Mouse (Mus musculus) CH12.LX (cell line): Measurements from ENCODE around the gene Gm11555. TPM values are rescaled to one million over a fixed set of nuclear protein-coding genes. Genes with fewer than 3 reads are reported as not detected.

Source experiments
- DNase-seq: peaks from one replicate; pipeline ENCODE4 v3.0.0-alpha.2; 2013; ENCODE audit errors: extremely low read depth
- H3K27ac ChIP-seq: 2 replicates; pipeline ENCODE4 v1.5.1; 2012; ENCODE audit warnings: low read depth, mild to moderate bottlenecking, control low read depth, moderate library complexity; ENCODE audit not compliant: insufficient read depth
- H3K27me3 ChIP-seq: replicated peaks from 2 replicates; pipeline ENCODE3; 2012; ENCODE audit warnings: inconsistent platforms
- H3K36me3 ChIP-seq, 2 experiments: replicated peaks in 1 of 2; 2 replicates each; pipeline versions ENCODE3 to v1.6.1; 2012; ENCODE audit warnings: inconsistent platforms in 1 of 2, low read length in 1 of 2, mild to moderate bottlenecking in 1 of 2, mixed read lengths in 1 of 2, moderate library complexity in 1 of 2; ENCODE audit not compliant: control insufficient read depth in 1 of 2, insufficient read depth in 1 of 2
- H3K4me1 ChIP-seq, 2 experiments: 2 replicates each; pipeline ENCODE4 v1.6.1; 2012; ENCODE audit warnings: inconsistent platforms in 1 of 2, moderate library complexity in 1 of 2; ENCODE audit not compliant: insufficient read depth in 2 of 2, control insufficient read depth in 1 of 2
- H3K4me2 ChIP-seq: 2 replicates; pipeline ENCODE4 v1.6.1; 2012; ENCODE audit warnings: low read depth, mild to moderate bottlenecking, control low read depth; ENCODE audit not compliant: poor library complexity, insufficient read depth, severe bottlenecking
- H3K4me3 ChIP-seq, 3 experiments: fragments of 150-350 bp in 1 of 3; sonication (generic) in 1 of 3; replicated peaks in 1 of 3; 2 replicates each; pipeline versions ENCODE3 to v1.5.1; 2011 to 2012; ENCODE audit warnings: low read depth in 2 of 3, low read length in 2 of 3, mild to moderate bottlenecking in 2 of 3, moderate library complexity in 2 of 3, control low read depth in 1 of 3, improper control_type of control experiment in 1 of 3, inconsistent platforms in 1 of 3, mixed read lengths in 1 of 3; ENCODE audit not compliant: poor library complexity in 1 of 3
- H3K79me2 ChIP-seq: replicated peaks from 2 replicates; pipeline ENCODE4 v1.6.1; 2012; ENCODE audit warnings: mild to moderate bottlenecking, moderate library complexity; ENCODE audit not compliant: control insufficient read depth, poor library complexity, insufficient read depth, severe bottlenecking; ENCODE audit errors: extremely low read depth
- H3K9ac ChIP-seq: 2 replicates; pipeline ENCODE4 v1.6.1; 2012; ENCODE audit warnings: low read depth, mild to moderate bottlenecking, control low read depth, moderate library complexity; ENCODE audit not compliant: insufficient read depth
- H3K9me3 ChIP-seq: replicated peaks from 2 replicates; pipeline ENCODE3; 2012; ENCODE audit warnings: low read length, inconsistent platforms, mixed read lengths
- BHLHE40 ChIP-seq: IDR thresholded peaks from 2 replicates; pipeline ENCODE4 v1.6.1; 2011; ENCODE audit warnings: mild to moderate bottlenecking, low read depth, low read length, improper control_type of control experiment
- CHD2 ChIP-seq: IDR thresholded peaks from 2 replicates; pipeline ENCODE4 v1.6.1; 2011; ENCODE audit warnings: low read length, improper control_type of control experiment
- CTCF ChIP-seq, 2 experiments: IDR thresholded peaks in 1 of 2; conservative IDR thresholded peaks in 1 of 2; 2 replicates each; pipeline ENCODE4 v1.5.1; 2011 to 2012; ENCODE audit warnings: low read depth in 2 of 2, low read length in 2 of 2, improper control_type of control experiment in 1 of 2, inconsistent platforms in 1 of 2, mild to moderate bottlenecking in 1 of 2, moderate library complexity in 1 of 2
- E2F4 ChIP-seq: IDR thresholded peaks from 2 replicates; pipeline ENCODE4 v1.6.1; 2011; ENCODE audit warnings: low read depth, low read length, improper control_type of control experiment; ENCODE audit not compliant: insufficient replicate concordance
- ETS1 ChIP-seq: conservative IDR thresholded peaks from 2 replicates; pipeline ENCODE4 v1.6.1; 2012; ENCODE audit warnings: low read depth, mild to moderate bottlenecking, inconsistent platforms, low read length, improper control_type of control experiment, moderate library complexity
- GABPA ChIP-seq: IDR thresholded peaks from 2 replicates; pipeline ENCODE4 v1.6.1; 2012; ENCODE audit warnings: low read depth, low read length, improper control_type of control experiment, inconsistent platforms; ENCODE audit not compliant: insufficient replicate concordance
- HCFC1 ChIP-seq: IDR thresholded peaks from 2 replicates; pipeline ENCODE4 v1.6.1; 2012; ENCODE audit warnings: low read depth, mild to moderate bottlenecking, inconsistent platforms, low read length, improper control_type of control experiment
- IRF4 ChIP-seq: IDR thresholded peaks from 2 replicates; pipeline ENCODE4 v1.6.1; 2014; ENCODE audit warnings: low read depth, mild to moderate bottlenecking, inconsistent platforms, low read length, improper control_type of control experiment
- JUN ChIP-seq: IDR thresholded peaks from 2 replicates; pipeline ENCODE4 v1.6.1; 2011; ENCODE audit warnings: low read depth, mild to moderate bottlenecking, low read length, improper control_type of control experiment, moderate library complexity; ENCODE audit not compliant: insufficient read depth
- JUND ChIP-seq: conservative IDR thresholded peaks from 2 replicates; pipeline ENCODE4 v1.6.1; 2011; ENCODE audit warnings: low read depth, low read length, improper control_type of control experiment
- MAX ChIP-seq: IDR thresholded peaks from 2 replicates; pipeline ENCODE4 v1.6.1; 2011; ENCODE audit warnings: low read length, improper control_type of control experiment
- MAZ ChIP-seq: IDR thresholded peaks from 2 replicates; pipeline ENCODE4 v1.6.1; 2012; ENCODE audit warnings: low read depth, mild to moderate bottlenecking, inconsistent platforms, low read length, improper control_type of control experiment, moderate library complexity
- MYC ChIP-seq: IDR thresholded peaks from 2 replicates; pipeline ENCODE4 v1.6.1; 2011; ENCODE audit warnings: low read depth, mild to moderate bottlenecking, improper control_type of control experiment, low read length
- NELFE ChIP-seq: IDR thresholded peaks from 2 replicates; pipeline ENCODE4 v1.6.1; 2011; ENCODE audit warnings: low read depth, low read length, improper control_type of control experiment
- NRF1 ChIP-seq: IDR thresholded peaks from 2 replicates; pipeline ENCODE4 v1.6.1; 2014; ENCODE audit warnings: low read depth, mild to moderate bottlenecking, inconsistent platforms, low read length, improper control_type of control experiment, moderate library complexity
- PAX5 ChIP-seq: IDR thresholded peaks from 2 replicates; pipeline ENCODE4 v1.6.1; 2012; ENCODE audit warnings: low read length, inconsistent platforms, mixed read lengths
- POLR2A ChIP-seq: IDR thresholded peaks from 2 replicates; pipeline ENCODE4 v1.6.1; 2011; ENCODE audit warnings: low read depth, mild to moderate bottlenecking, improper control_type of control experiment, low read length
- POLR2AphosphoS2 ChIP-seq: IDR thresholded peaks from 2 replicates; pipeline ENCODE4 v1.6.1; 2011; ENCODE audit warnings: low read depth, low read length, improper control_type of control experiment
- RAD21 ChIP-seq: IDR thresholded peaks from 2 replicates; pipeline ENCODE4 v1.6.1; 2011; ENCODE audit warnings: low read depth, mild to moderate bottlenecking, low read length, improper control_type of control experiment, moderate library complexity
- RCOR1 ChIP-seq: conservative IDR thresholded peaks from 2 replicates; pipeline ENCODE4 v1.6.1; 2012; ENCODE audit warnings: low read depth, mild to moderate bottlenecking, inconsistent platforms, low read length, improper control_type of control experiment
- TBP ChIP-seq: conservative IDR thresholded peaks from 2 replicates; pipeline ENCODE4 v1.6.1; 2011; ENCODE audit warnings: low read depth, low read length, improper control_type of control experiment
- TCF12 ChIP-seq: IDR thresholded peaks from 2 replicates; pipeline ENCODE4 v1.6.1; 2014; ENCODE audit warnings: low read depth, mild to moderate bottlenecking, inconsistent platforms, low read length, improper control_type of control experiment
- USF1 ChIP-seq: IDR thresholded peaks from 2 replicates; pipeline ENCODE4 v1.6.1; 2014; ENCODE audit warnings: low read depth, mild to moderate bottlenecking, inconsistent platforms, low read length, improper control_type of control experiment
- USF2 ChIP-seq: conservative IDR thresholded peaks from 2 replicates; pipeline ENCODE4 v1.6.1; 2011; ENCODE audit warnings: low read depth, low read length, improper control_type of control experiment
- ZMIZ1 ChIP-seq: IDR thresholded peaks from 2 replicates; pipeline ENCODE4 v1.6.1; 2012; ENCODE audit warnings: low read depth, mild to moderate bottlenecking, inconsistent platforms, low read length, improper control_type of control experiment
- ZNF384 ChIP-seq: IDR thresholded peaks from 2 replicates; pipeline ENCODE4 v1.6.1; 2012; ENCODE audit warnings: low read depth, low read length, improper control_type of control experiment, inconsistent platforms
- dilution Hi-C: fragments of 300-500 bp; cut with MboI; formaldehyde crosslinking; loops from 2 replicates; pipeline ENCODE4 v1.14.3; 2020; ENCODE audit warnings: low sequenced_read_pairs; ENCODE audit not compliant: extremely low pct_unique_long_range_greater_than_20kb, extremely low pct_ligation_motif_present
- in situ Hi-C: fragments of 300-500 bp; cut with MboI; formaldehyde crosslinking; loops from 3 replicates; pipeline ENCODE4 v1.14.3; 2019; ENCODE audit warnings: low sequenced_read_pairs, low pct_ligation_motif_present, low pct_unique_long_range_greater_than_20kb, mixed read lengths
- polyA plus RNA-seq: library from polyadenylated mRNA; unstranded; fragments of >175 nt; gene quantifications from 2 replicates; pipeline ENCODE4 v1.2.1, GENCODE M21; 2012; ENCODE audit warnings: low read depth; ENCODE audit not compliant: insufficient read length
- total RNA-seq, 2 experiments: library from RNA; depleted of rRNA; stranded (reverse); fragments of 300-350 nt in 1 of 2; fragments of >200 nt in 1 of 2; gene quantifications; 2 replicates each; pipeline ENCODE4 v1.2.3; 2012 to 2014

Gene Gm11555
- total and polyA plus RNA-seq, 3 experiments: not detected

DNA sequence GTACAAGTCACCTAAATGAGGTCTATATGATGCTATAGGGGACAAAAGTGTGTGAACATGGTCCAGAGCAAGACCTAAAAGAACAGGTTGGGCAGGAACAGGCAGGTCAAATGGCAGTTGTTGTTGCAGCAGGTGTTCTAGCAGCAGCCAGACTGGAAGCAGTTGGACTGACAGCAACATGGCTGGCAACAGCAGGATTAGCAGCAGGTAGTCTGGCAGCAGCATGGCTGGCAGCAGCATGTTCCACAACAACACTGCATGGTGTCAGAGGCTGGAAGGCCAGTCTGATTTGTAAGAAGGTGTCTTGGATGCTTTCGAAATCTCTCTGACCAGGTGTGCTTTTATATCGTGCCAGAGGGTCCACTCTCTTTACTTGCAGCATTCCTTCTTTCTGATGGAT is 33.4 kb upstream of the Gm11555 start:
- no peak overlapping the region for H3K4me2 ChIP-seq
- dilution Hi-C loops (no loop called here), in situ Hi-C loops (no loop called here)
- peaks cover 83% of the 10 kb centered on the region for H3K27me3 ChIP-seq
- no peak for DNase-seq
- no peaks in the 10 kb centered on the region for H3K4me1 ChIP-seq
- no peak for TF ChIP-seq RAD21
- no peak for TF ChIP-seq MAX
- no peak for TF ChIP-seq JUN
- TF ChIP-seq MAZ: no peak
- TF ChIP-seq TCF12: no peak
- TF ChIP-seq E2F4: no peak
- no peak for TF ChIP-seq ETS1
- TF ChIP-seq USF1: no peak
- no peak for TF ChIP-seq GABPA
- TF ChIP-seq POLR2A: no peak
- no peak for TF ChIP-seq ZMIZ1
- no peak for TF ChIP-seq NELFE
- no peak for TF ChIP-seq USF2
- no peak for TF ChIP-seq MYC
- TF ChIP-seq RCOR1: no peak
- TF ChIP-seq CHD2: no peak
- TF ChIP-seq CTCF (conservative IDR thresholded peaks at IDR 0.05 in 1 of 2, IDR thresholded peaks at IDR 0.05 in 1 of 2; ENCODE audit: low read depth in 2 of 2, low read length in 2 of 2): no peak
- no peak for TF ChIP-seq TBP
- TF ChIP-seq IRF4: no peak
- no peak for TF ChIP-seq ZNF384
- no peak overlapping the region for H3K9ac ChIP-seq
- no peaks in the 10 kb centered on the region for H3K9me3 ChIP-seq
- H3K79me2 ChIP-seq: no peaks in the 10 kb centered on the region
- no peaks in the 10 kb centered on the region for H3K36me3 ChIP-seq
- H3K27ac ChIP-seq: no peak overlapping the region
- H3K4me3 ChIP-seq: no peak overlapping the region

DNA sequence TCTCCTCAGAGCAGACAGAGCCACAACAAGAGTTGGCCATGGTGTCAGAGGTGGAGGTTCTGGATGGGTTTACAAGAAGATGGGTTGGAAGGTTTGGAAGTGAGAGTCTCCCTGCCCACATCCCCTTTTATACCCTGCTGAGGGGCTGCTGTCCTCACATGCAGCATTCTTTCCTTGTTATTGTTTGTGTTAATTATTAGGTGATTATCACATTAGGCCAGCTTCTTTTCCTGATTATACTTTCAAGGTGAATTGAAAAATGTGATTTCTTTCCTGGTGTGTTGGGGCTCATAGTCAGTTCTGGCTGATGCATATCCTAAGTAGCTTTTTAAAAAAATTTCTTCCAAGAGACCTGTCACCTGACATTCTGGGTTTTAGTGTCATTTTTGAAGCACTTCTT is 15.8 kb upstream of the Gm11555 start, which contains the start of gene Krtap4-6:
Gene Krtap4-6 (minus strand): TSS at position 101 of the 400 bp plus-strand sequence.
- no peak within 1 kb of the TSS for H3K27ac ChIP-seq
- H3K9ac ChIP-seq: no peak within 1 kb of the TSS
- H3K79me2 ChIP-seq: no peaks in the 10 kb centered on the region
- dilution Hi-C loops: no loop called here
- H3K36me3 ChIP-seq: no peaks in the 10 kb centered on the region
- H3K4me2 ChIP-seq: no peak within 1 kb of the TSS
- in situ Hi-C loops: no loop called here
- peaks cover 72% of the 10 kb centered on the region for H3K27me3 ChIP-seq
- no peaks in the 10 kb centered on the region for H3K4me1 ChIP-seq
- H3K9me3 ChIP-seq: peaks cover 3% of the 10 kb centered on the region
- no peak for TF ChIP-seq JUND
- no peak for TF ChIP-seq POLR2A
- no peak for TF ChIP-seq RCOR1
- no peak for TF ChIP-seq PAX5
- no peak for TF ChIP-seq TCF12
- TF ChIP-seq JUN: no peak
- no peak for TF ChIP-seq USF1
- no peak for TF ChIP-seq NRF1
- TF ChIP-seq NELFE: no peak
- no peak for TF ChIP-seq HCFC1
- TF ChIP-seq POLR2AphosphoS2: no peak
- no peak for TF ChIP-seq ETS1
- TF ChIP-seq BHLHE40: no peak
- no peak within 1 kb of the TSS for H3K4me3 ChIP-seq
- no peak for DNase-seq
